Mouse (Mus musculus) forebrain, embryonic 15.5 days (tissue): Measurements from ENCODE around the gene Syt7. TPM values are rescaled to one million over a fixed set of nuclear protein-coding genes. Genes with fewer than 3 reads are reported as not detected.
A peak's percentile ranks its signal among the peaks of the same experiment; 100 is the strongest.

Experiments used
- ATAC-seq: fragments of 200-750 bp; cut with Nextera tagmentation; replicated peaks from 2 replicates; pipeline ENCODE4 v1.8.0; 2017; ENCODE audit warnings: mild to moderate bottlenecking, moderate TSS enrichment, moderate library complexity
- H3K27ac ChIP-seq: fragments of 300-500 bp; sonication (generic); replicated peaks from 2 replicates; pipeline ENCODE4 v1.5.1; 2015; ENCODE audit warnings: mild to moderate bottlenecking, inconsistent platforms
- H3K27me3 ChIP-seq: fragments of 300-500 bp; sonication (generic); 2 replicates; pipeline ENCODE4 v1.6.1; 2015; ENCODE audit warnings: inconsistent platforms
- H3K36me3 ChIP-seq: fragments of 300-500 bp; sonication (generic); 2 replicates; pipeline ENCODE4 v1.6.1; 2015; ENCODE audit warnings: mild to moderate bottlenecking, inconsistent platforms
- H3K4me1 ChIP-seq: fragments of 300-500 bp; sonication (generic); 2 replicates; pipeline ENCODE4 v1.6.1; 2015; ENCODE audit warnings: inconsistent platforms
- H3K4me2 ChIP-seq: fragments of 300-500 bp; sonication (generic); replicated peaks from 2 replicates; pipeline ENCODE4 v1.6.1; 2015; ENCODE audit warnings: mild to moderate bottlenecking, inconsistent platforms
- H3K4me3 ChIP-seq: fragments of 300-500 bp; sonication (generic); 2 replicates; pipeline ENCODE4 v1.5.1; 2015; ENCODE audit warnings: mild to moderate bottlenecking, inconsistent platforms
- H3K9ac ChIP-seq: fragments of 300-500 bp; sonication (generic); replicated peaks from 2 replicates; pipeline ENCODE4 v1.6.1; 2015; ENCODE audit warnings: mild to moderate bottlenecking, inconsistent platforms
- H3K9me3 ChIP-seq: fragments of 300-500 bp; sonication (generic); 2 replicates; pipeline ENCODE4 v1.6.1; 2016; ENCODE audit warnings: inconsistent platforms
- WGBS: fragments of 180-500 bp; shearing (Covaris S2); methylation state at CpG from one replicate; pipeline ENCODE4 v1.1.7; 2015; ENCODE audit warnings: mixed read lengths; 5-methylcytosine and 5-hydroxymethylcytosine counted together
- polyA plus RNA-seq: library from polyadenylated mRNA; unstranded; fragments of >200 nt; fragmentation: Nextera tagmentation; extraction: Ambion mirVana; gene quantifications from 2 replicates; pipeline ENCODE4 v1.2.1, GENCODE M21; 2015

The Syt7 gene
- polyA plus RNA-seq, 1 experiment from 2014 or later, result 8.9 TPM

DNA sequence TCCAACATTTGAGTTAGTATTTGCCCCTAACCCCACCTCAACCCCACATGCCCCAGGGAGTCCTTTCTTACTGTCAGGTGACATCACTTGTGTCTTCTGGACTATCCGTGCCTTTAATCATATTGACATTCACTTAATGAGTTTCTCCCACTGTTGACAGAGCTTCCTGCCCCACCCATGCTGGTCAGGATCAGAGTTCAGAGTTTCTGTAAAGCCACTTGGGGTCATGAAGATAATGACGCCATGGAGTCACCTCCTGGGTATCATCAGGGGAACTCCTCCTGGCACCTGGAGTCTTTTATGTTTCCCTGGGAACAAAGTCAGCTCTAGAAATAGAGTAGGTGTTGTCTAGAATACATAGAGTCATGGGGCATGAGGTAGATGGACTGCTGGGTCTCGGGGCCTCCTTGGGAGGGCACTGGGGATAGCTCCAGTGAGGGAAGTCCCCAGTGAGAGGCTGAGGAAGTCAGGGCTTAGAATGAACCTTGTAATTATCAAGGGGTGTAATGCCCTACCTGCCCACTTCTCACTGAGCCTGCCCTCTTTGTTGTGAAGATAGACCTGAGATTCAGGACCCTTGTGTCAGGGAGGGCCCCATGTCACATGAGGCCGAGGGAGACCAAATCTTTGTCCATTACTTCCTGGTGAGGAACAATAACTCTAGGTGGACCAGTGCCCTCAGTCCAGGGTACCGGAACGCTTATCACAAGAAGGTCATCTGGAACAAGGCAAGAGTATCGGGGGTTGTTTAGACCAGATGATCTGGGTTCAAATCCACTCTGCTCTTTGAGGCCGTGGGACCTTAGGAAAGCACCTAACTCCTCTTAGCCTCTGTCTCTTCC, 29.6 kb upstream of the Syt7 start:
- Histone ChIP-seq H3K4me3 (no peak overlapping the region), H3K27ac (no peak overlapping the region), H3K9me3 (no peaks in the 10 kb centered on the region), H3K4me1 (peaks cover 5% of the 10 kb centered on the region; the same call in 1 of the 2 replicates), H3K36me3 (no peaks in the 10 kb centered on the region), H3K4me2 (no peak overlapping the region), H3K27me3 (no peaks in the 10 kb centered on the region), H3K9ac (no peak overlapping the region)
- WGBS, result 92% methylated on average over 8 of the region's 8 CpGs
- ATAC-seq, result no peak

DNA sequence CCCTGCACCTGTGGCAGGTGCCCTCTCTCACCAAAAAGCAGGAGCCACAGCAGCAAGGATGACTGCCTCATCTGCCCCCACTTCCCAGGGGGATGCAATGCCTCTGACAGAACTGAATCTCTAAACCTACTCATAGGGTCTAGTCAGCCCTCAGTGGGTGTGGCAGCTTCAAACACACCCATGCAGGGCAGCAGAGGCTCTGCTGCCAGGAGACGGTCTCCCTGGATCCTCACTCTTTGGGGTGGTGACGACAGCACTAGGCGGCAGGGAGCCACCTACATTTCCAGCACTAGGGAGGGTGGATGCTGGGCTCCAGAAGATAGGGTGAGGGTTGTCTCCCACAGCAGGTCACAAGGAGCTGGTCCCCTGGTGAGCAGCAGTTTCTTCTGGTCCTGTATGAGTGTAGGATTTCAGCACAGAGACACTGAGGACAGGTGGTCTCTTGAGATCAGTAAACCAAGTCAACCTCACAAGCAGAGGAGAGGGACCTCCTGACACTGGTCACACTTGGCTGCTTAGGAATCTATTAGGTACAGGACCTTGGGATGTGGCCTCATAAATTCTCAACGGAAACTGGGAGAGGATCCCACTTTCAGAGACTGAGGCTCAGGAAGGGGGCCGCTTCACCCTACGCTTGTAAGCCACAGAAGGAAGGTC, 26.3 kb upstream of the Syt7 start:
- Histone ChIP-seq H3K4me2 (no peak overlapping the region), H3K27me3 (no peaks in the 10 kb centered on the region), H3K9me3 (no peaks in the 10 kb centered on the region), H3K9ac (no peak overlapping the region), H3K36me3 (no peaks in the 10 kb centered on the region), H3K27ac (no peak overlapping the region), H3K4me3 (no peak overlapping the region), H3K4me1 (no peaks in the 10 kb centered on the region)
- 81% methylated on average over 6 of the region's 6 CpGs for WGBS
- no peak for ATAC-seq

DNA sequence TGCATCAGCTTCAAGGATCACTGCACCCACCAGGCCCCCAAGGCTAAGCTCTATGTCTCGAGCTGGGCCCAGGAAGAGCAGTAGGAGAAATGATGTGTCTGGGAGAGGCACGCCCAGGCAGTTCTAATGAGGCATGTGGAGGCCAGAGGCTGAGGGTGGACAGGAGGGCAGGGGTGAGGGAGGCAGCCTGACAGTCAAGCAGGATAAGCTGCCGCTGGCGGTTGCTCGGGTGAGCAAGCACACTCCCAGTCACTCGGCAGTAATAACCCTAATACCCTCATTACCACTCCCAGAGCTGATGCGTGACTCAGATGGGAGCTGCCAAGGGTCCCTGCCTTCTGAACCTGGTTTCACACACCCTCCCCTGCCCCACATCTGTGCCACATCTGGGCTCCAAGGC, 25.0 kb upstream of the Syt7 start:
- no peak overlapping the region for H3K4me2 ChIP-seq
- no peaks in the 10 kb centered on the region for H3K27me3 ChIP-seq
- ATAC-seq, result no peak
- no peaks in the 10 kb centered on the region for H3K9me3 ChIP-seq
- WGBS, result 21% methylated on average over 7 of the region's 7 CpGs
- no peak overlapping the region for H3K9ac ChIP-seq
- H3K4me3 ChIP-seq, result no peak overlapping the region
- no peaks in the 10 kb centered on the region for H3K4me1 ChIP-seq
- no peaks in the 10 kb centered on the region for H3K36me3 ChIP-seq
- H3K27ac ChIP-seq, result no peak overlapping the region

DNA sequence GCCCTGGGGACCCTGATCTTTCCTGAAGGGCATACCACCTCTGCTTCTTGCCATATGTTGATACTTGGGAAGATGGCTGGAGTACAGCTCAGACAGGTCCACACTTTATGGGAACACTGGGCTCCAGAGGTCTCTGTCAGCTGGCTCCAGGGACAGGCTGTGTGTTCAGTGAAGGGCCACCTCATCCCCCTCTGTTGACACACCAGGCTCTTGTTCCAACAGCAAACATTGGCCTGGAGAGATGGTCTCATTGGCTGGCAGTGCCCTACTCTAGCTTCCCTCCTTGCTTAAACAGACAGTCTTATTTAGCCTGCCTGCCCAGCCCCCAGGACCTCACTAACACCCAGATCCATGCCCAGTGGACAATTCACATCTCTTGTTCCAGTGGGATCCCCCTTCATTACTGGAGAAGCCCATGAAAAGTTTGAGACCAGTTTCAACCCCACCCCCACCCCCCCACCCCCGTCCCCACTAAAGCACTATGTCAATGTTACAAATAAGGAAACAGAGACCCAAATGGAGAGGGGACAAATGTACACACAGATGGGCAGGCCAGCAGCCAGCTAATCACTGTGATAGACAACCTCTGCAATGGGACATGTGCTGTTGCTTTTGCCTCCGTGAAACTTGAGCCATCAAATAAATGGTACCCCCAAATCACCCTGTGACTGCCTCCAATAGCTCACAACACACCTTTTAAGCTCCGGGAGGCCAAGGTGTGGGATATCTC, 22.6 kb upstream of the Syt7 start:
- H3K4me3 ChIP-seq, result no peak overlapping the region
- H3K4me2 ChIP-seq, result no peak overlapping the region
- no peaks in the 10 kb centered on the region for H3K36me3 ChIP-seq
- 70% methylated on average over 3 of the region's 3 CpGs for WGBS
- H3K4me1 ChIP-seq, result no peaks in the 10 kb centered on the region
- no peaks in the 10 kb centered on the region for H3K9me3 ChIP-seq
- no peaks in the 10 kb centered on the region for H3K27me3 ChIP-seq
- H3K9ac ChIP-seq, result no peak overlapping the region
- H3K27ac ChIP-seq, result no peak overlapping the region
- no peak for ATAC-seq

DNA sequence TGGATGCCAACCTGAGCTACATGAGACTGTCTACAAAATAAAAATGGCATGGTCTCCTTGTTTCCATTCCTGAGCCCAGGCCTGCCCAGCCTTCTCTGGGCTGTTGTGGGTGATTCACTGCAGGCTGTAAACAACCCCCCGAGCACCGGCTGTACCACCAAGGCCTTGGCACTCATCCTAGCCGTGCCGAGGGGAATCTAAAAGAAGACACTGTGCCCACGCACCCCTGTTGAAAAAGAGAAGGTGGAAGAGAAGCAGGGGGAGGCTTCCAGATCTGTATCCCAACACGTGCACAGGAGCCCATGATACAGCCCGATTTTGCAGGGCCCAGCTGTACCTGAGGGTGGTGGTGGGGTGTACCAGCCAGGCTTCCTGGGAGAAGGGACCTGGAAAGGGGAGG, 21.1 kb upstream of the Syt7 start:
- WGBS, result 89% methylated on average over 7 of the region's 7 CpGs
- Histone ChIP-seq H3K9me3 (no peaks in the 10 kb centered on the region), H3K9ac (no peak overlapping the region), H3K4me2 (no peak overlapping the region), H3K4me1 (no peaks in the 10 kb centered on the region), H3K27ac (no peak overlapping the region), H3K27me3 (no peaks in the 10 kb centered on the region), H3K36me3 (no peaks in the 10 kb centered on the region), H3K4me3 (no peak overlapping the region)
- ATAC-seq, result no peak

DNA sequence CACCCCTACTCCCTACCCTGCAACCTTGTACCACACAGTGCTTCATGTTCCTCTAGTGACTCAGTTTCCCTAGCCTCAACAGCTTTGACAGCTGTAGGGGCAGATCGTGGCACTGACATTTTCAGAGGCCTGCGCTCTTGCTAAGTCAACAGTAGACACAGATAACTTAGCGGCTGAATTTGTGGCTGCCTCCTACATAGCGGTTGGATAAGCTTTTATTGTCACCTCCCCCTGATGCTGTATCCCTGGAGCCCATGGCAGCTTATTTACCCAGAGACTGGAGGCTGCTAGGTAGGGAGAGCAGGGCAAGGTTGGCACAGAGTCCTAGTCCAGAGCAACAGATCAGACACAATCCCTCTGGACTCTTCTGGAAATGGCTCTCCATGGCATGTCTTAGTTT, 19.0 kb upstream of the Syt7 start:
- 90% methylated on average over 4 of the region's 4 CpGs for WGBS
- ATAC-seq, result no peak
- Histone ChIP-seq H3K4me3 (no peak overlapping the region), H3K27me3 (no peaks in the 10 kb centered on the region), H3K4me2 (no peak overlapping the region), H3K36me3 (no peaks in the 10 kb centered on the region), H3K9ac (no peak overlapping the region), H3K9me3 (no peaks in the 10 kb centered on the region), H3K4me1 (no peaks in the 10 kb centered on the region), H3K27ac (no peak overlapping the region)

DNA sequence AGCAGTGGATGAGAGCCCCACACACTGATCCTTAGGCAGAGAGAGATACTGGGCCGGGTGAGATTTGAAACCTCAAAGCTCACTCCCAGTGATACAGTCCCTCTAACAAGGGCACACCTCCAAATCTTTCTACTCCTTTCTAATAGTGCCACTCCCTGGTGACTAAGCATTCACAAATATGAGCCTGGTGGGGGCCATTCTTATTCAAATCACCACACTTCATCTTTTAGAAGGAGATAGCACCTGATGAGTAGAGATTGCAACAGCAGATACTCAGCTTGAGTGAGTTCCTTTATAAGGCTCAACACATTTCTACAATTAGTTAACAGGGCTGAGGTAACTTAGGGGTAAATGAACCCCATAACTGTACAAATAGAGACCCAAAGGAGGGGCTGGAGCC, 15.7 kb upstream of the Syt7 start:
- no peak overlapping the region for H3K4me2 ChIP-seq
- H3K27ac ChIP-seq, result no peak overlapping the region
- no peak overlapping the region for H3K4me3 ChIP-seq
- 78% methylated on average over 1 of the region's 1 CpGs for WGBS
- H3K27me3 ChIP-seq, result no peaks in the 10 kb centered on the region
- no peak for ATAC-seq
- no peaks in the 10 kb centered on the region for H3K4me1 ChIP-seq
- H3K36me3 ChIP-seq, result no peaks in the 10 kb centered on the region
- H3K9ac ChIP-seq, result no peak overlapping the region
- H3K9me3 ChIP-seq, result no peaks in the 10 kb centered on the region

DNA sequence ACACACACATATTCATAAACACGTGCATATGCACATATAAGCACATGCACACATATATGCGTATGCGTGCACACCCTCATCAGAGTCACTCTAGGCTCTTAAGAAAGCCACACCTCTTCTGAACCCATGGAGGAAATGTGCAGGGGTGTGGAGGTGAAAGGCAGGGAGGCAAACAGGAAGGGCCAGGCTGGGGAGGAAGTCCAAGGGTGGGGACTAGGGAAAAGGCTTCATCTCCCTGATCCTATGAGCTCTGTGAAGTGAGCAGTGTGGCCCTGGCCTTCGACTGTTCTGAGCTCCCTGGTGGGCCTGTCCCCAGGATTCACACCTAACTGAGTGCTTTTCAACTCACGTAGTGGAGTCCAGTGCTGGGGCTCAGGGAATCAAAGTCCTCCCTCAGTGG, 13.6 kb upstream of the Syt7 start:
- Histone ChIP-seq H3K4me3 (no peak overlapping the region), H3K4me1 (no peaks in the 10 kb centered on the region), H3K36me3 (no peaks in the 10 kb centered on the region), H3K27me3 (no peaks in the 10 kb centered on the region), H3K4me2 (no peak overlapping the region), H3K27ac (no peak overlapping the region), H3K9ac (no peak overlapping the region), H3K9me3 (no peaks in the 10 kb centered on the region)
- no peak for ATAC-seq
- 75% methylated on average over 5 of the region's 5 CpGs for WGBS

DNA sequence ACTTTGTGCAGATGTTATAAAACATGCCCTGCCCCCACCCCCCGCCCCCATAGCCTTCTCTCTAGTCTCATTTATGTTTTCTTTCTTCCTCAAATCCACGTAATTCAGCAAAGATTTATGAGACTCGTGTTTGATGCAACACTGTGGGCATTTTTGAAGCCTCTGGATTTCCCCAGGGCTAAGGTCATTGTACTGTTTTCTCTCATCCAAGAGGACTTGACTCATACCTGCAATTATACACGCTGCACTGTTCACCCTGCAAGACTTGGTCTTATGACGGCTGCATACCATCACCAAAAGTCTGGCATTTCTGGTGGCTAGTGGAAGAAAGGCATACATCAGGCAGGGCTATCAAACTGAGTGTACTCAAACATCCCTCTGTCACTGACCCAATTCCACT, 8.9 kb upstream of the Syt7 start:
- H3K4me3 ChIP-seq, result no peak overlapping the region
- no peaks in the 10 kb centered on the region for H3K4me1 ChIP-seq
- H3K9me3 ChIP-seq, result no peaks in the 10 kb centered on the region
- 87% methylated on average over 5 of the region's 5 CpGs for WGBS
- no peak overlapping the region for H3K4me2 ChIP-seq
- H3K27ac ChIP-seq, result no peak overlapping the region
- no peak for ATAC-seq
- no peak overlapping the region for H3K9ac ChIP-seq
- H3K36me3 ChIP-seq, result no peaks in the 10 kb centered on the region
- no peaks in the 10 kb centered on the region for H3K27me3 ChIP-seq

DNA sequence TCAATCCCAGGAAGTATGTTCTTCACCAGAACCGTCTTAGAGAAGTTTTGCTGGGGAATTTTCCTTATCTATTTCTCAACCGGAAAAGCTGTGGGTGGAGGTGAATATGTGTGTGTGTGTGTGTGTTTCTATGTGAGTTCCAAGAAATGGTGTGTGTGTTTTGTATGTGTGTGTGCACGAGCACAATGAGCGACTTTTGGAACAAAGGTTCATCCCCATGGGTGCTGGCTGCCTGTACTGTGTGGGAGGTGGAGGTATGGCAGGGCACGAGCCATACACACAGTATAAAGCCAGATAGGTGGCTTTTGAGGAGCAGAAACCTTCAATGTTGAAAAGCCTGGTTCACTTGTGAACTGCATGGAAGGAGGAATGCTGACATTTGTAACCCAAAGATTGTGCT, 1.2 kb upstream of the Syt7 start:
- Histone ChIP-seq H3K9me3 (no peaks in the 10 kb centered on the region), H3K4me2 (no peak overlapping the region), H3K9ac (no peak overlapping the region), H3K36me3 (no peaks in the 10 kb centered on the region), H3K27me3 (no peaks in the 10 kb centered on the region), H3K4me1 (peaks cover 26% of the 10 kb centered on the region), H3K27ac (no peak overlapping the region), H3K4me3 (no peak overlapping the region)
- ATAC-seq, result no peak
- 84% methylated on average over 5 of the region's 5 CpGs for WGBS

DNA sequence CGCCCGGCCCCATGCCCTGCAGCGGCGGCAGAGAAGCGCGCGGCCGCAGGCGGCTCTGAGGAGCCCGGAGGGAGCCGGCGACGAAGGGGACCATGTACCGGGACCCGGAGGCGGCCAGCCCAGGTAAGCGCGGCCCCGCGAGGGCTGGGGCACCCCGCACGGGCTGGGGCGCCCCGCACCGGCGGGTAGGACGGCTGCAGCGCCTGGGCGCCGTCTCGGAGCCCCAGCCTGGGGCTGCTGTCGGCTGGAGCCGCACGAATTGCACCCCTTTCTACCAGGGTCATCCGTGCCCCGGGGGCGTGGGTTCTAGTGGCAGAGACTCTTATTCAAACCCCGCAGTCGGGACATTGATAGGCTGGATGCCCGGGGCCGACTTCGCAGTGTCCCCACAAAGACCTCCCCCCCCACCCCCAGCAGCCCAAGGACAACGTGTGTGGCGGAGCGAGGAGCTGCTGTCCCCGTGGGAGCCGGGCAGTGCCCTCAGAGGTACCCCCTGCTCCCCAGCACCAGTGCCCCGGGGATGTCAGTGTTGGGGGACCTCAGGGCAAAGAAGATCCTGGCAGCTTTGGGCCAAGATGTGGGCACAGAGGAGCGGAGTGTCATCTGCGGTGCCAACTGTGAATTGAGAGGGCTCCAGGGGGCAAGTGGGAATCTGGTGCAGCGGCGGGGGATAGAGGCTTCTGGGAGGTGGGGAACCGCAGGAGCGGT, 655 bp downstream of the Syt7 start:
- Histone ChIP-seq H3K27me3 (no peaks in the 10 kb centered on the region), H3K4me1 (peaks cover 36% of the 10 kb centered on the region), H3K4me2 (peak overlapping the region; percentile 50), H3K27ac (peak overlapping the region; percentile 47; the same call in 1 of the 2 replicates), H3K9me3 (no peaks in the 10 kb centered on the region), H3K36me3 (no peaks in the 10 kb centered on the region), H3K4me3 (peak overlapping the region; percentile 52), H3K9ac (peak overlapping the region; percentile 56)
- peak; percentile 57 for ATAC-seq
- under 1% methylated on average over 54 of the region's 54 CpGs for WGBS
